Mouse (Mus musculus): ENCODE measurements around the gene Naa50. TPM values are rescaled to one million over a fixed set of nuclear protein-coding genes. Genes with fewer than 3 reads are reported as not detected.

The Naa50 gene
- polyA plus RNA-seq (2014; fragmentation: Illumina TruSeq; extraction: RNeasy Lipid Tissue Mini Kit (QIAGEN cat#74804); ENCODE audit: low read depth, low replicate concordance): 60.7 TPM

DNA sequence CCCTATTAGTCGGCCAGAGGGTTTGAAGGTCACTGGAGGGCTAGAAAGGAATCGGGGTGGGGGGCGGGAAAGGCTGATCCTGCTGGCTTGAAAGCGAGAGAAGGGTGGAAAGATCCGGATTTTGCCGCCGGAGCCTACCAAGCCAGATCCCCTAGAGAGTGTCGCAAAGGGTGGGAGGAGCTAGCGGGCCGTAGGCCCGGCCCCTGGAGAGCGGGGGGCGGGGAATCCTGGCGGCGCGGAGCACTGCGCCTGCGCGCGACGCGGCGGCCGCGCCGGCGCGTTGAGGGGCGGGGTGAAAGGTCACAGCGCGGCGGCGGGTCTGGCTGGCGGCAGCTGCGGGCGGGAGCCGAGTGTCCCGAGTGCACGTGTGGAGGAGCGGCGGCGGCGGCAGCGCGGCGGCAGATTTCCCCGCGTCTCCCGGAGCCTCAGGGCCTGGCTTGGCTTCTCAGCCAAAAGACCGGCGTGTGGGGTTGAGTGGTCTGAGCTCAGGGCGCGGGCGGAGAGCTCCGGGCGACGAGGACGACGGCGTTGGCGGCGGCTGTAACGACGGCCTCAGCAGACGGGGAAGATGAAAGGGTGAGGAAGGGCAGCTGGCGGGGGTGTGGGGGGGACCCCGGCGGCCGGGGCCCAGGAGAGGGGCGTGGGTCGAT is at the start of gene Naa50, which contains the start of gene Atp6v1a:
Naa50 (plus strand) TSS at position 295 of the 650 bp plus-strand sequence.
Atp6v1a (minus strand) TSS at position 170 of the 650 bp plus-strand sequence.

GRCm38 (mm10) chr16:44173155-44173941 is 33.7 kb downstream of the Naa50 start, which contains the start of gene Usf3:
Gene Usf3 (plus strand): TSS chr16:44173246.

Other genes with a start within 250 kb of the Naa50 start
- 7.5 TPM for gene Qtrt2, start 213.0 kb upstream of the Naa50 start, polyA plus RNA-seq (2014; fragmentation: Illumina TruSeq; extraction: RNeasy Lipid Tissue Mini Kit (QIAGEN cat#74804); ENCODE audit: low read depth, low replicate concordance)
- 2.1 TPM for gene Zdhhc23, start 160.0 kb upstream of the Naa50 start, polyA plus RNA-seq (2014; fragmentation: Illumina TruSeq; extraction: RNeasy Lipid Tissue Mini Kit (QIAGEN cat#74804); ENCODE audit: low read depth, low replicate concordance)
- gene Gramd1c, start 76.5 kb upstream of the Naa50 start, polyA plus RNA-seq (2014; fragmentation: Illumina TruSeq; extraction: RNeasy Lipid Tissue Mini Kit (QIAGEN cat#74804); ENCODE audit: low read depth, low replicate concordance): 153 TPM
- 97.4 TPM for gene Atp6v1a, start 125 bp upstream of the Naa50 start, polyA plus RNA-seq (2014; fragmentation: Illumina TruSeq; extraction: RNeasy Lipid Tissue Mini Kit (QIAGEN cat#74804); ENCODE audit: low read depth, low replicate concordance)
- gene Usf3, start 33.4 kb downstream of the Naa50 start, polyA plus RNA-seq (2014; fragmentation: Illumina TruSeq; extraction: RNeasy Lipid Tissue Mini Kit (QIAGEN cat#74804); ENCODE audit: low read depth, low replicate concordance): 7.2 TPM
- 0.08 TPM for gene Sidt1, start 193.4 kb downstream of the Naa50 start, polyA plus RNA-seq (2014; fragmentation: Illumina TruSeq; extraction: RNeasy Lipid Tissue Mini Kit (QIAGEN cat#74804); ENCODE audit: low read depth, low replicate concordance)
- 29.0 TPM for gene Spice1, start 207.3 kb downstream of the Naa50 start, polyA plus RNA-seq (2014; fragmentation: Illumina TruSeq; extraction: RNeasy Lipid Tissue Mini Kit (QIAGEN cat#74804); ENCODE audit: low read depth, low replicate concordance)